In the genomic region with DNA sequence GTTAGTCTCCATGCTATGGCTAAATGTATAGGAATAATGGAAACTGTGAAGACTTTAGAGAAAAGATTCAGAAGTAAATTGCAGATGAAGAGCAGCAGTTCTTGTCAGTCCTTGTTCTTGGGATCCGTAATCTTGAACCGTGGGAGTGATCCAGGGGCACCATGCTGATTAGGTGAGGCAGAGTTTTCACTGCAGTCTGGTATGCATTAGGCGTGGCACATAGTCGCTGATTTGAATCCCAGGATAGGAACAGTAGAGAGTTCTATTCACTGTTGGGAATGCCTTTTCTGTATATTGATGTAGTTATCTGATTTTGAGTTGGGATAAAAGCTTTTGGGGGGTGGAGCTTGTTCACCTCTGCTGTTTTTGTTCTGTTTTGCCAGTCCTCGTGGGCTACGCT, we compare ENCODE assay signal across 30 mouse cellular contexts.
DNase-seq lines count a peak whose midpoint lies in the region; ATAC-seq and TF ChIP-seq lines count a peak whose summit lies in the region.
"Had no signal": no experiment of that assay in that cellular context is flagged by ENCODE, and none has a peak within 500 bp of the region (broad histone marks: within the 10 kb centered on the region; RNA-seq: fewer than 3 reads in every experiment).

No protein-coding gene starts in this region.

- no peak for DNase-seq in lung, embryonic 14.5 days
- no peak for DNase-seq in lung, adult 18-20 months
- DNase-seq in R1 (ENCODE audit: low read depth, low spot score) = peak; percentile 67
- DNase-seq in embryonic facial prominence, embryonic 11.5 days (ENCODE audit: low spot score) = peak; percentile 73
- no peak for DNase-seq in gastrocnemius, adult 8-10 months (ENCODE audit: low spot score in 2 of 2)
- DNase-seq in layer of hippocampus, postnatal 25 days (ENCODE audit: extremely low spot score in 1 of 2, low spot score in 1 of 2) = no peak
- DNase-seq: adrenal gland, postnatal 14 days; cerebellum, adult 11 months; cerebellum, adult 9-10 months; cerebellum, postnatal 36 days; embryo, embryonic 11 days; gastrocnemius, adult 2 months; heart, postnatal 14 days; kidney, adult 8-10 months; kidney, postnatal 10 days; layer of hippocampus, adult 9-11 months; lung, adult 2 months; right cerebral cortex, postnatal 14 days; thymus, postnatal 4 days had no signal

- H3K27ac ChIP-seq in lung, embryonic 14.5 days (ENCODE audit: low read depth) = peak overlapping the region; percentile 39; the same call in 1 of the 2 replicates
- H3K27ac ChIP-seq in embryonic facial prominence, embryonic 11.5 days (replicated peaks; ENCODE audit: low read depth, low read length) = no peak overlapping the region
- H3K27ac ChIP-seq: forebrain, embryonic 10.5 days; hindbrain, embryonic 10.5 days; hindbrain, embryonic 15.5 days; left cerebral cortex, adult 2 months; liver, embryonic 12.5 days; macrophage; midbrain, embryonic 13.5 days had no signal

- no peaks in the 10 kb centered on the region for H3K36me3 ChIP-seq in lung, embryonic 14.5 days (ENCODE audit: insufficient read depth)
- no peaks in the 10 kb centered on the region for H3K36me3 ChIP-seq in embryonic facial prominence, embryonic 11.5 days (replicated peaks; ENCODE audit: control insufficient read depth, insufficient read depth, low read depth, low read length)
- H3K36me3 ChIP-seq: forebrain, embryonic 10.5 days; hindbrain, embryonic 10.5 days; hindbrain, embryonic 15.5 days; liver, embryonic 12.5 days; midbrain, embryonic 13.5 days had no signal

- H3K4me2 ChIP-seq in lung, embryonic 14.5 days = no peak overlapping the region
- H3K4me2 ChIP-seq in embryonic facial prominence, embryonic 11.5 days (ENCODE audit: low read depth, low read length) = no peak overlapping the region
- H3K4me2 ChIP-seq: hindbrain, embryonic 15.5 days; liver, embryonic 12.5 days; midbrain, embryonic 13.5 days had no signal

- TF ChIP-seq CTCF in lung, embryonic 14.5 days (IDR thresholded peaks at IDR 0.05; ENCODE audit: low read depth) = no peak

- no peak for ATAC-seq in lung, embryonic 14.5 days (ENCODE audit: insufficient read depth)
- ATAC-seq in embryonic facial prominence, embryonic 11.5 days (replicated peaks; ENCODE audit: insufficient number of reproducible peaks, low FRiP score, low TSS enrichment, low read depth) = no peak
- no peak for ATAC-seq in monocyte, adult 5-6 weeks (replicated peaks; ENCODE audit: insufficient number of reproducible peaks, low FRiP score, low TSS enrichment, poor library complexity, severe bottlenecking)
- ATAC-seq: CD4-positive, CD25-positive, alpha-beta regulatory T cell, adult 4 months; forebrain, embryonic 16.5 days; inflammation-experienced regulatory T-cells, adult 6 months; liver, embryonic 12.5 days; midbrain, embryonic 13.5 days had no signal

- no peaks in the 10 kb centered on the region for H3K27me3 ChIP-seq in lung, embryonic 14.5 days (ENCODE audit: insufficient read depth, low read length)
- no peaks in the 10 kb centered on the region for H3K27me3 ChIP-seq in embryonic facial prominence, embryonic 11.5 days (ENCODE audit: control insufficient read depth, insufficient read depth, low read length)
- H3K27me3 ChIP-seq: hindbrain, embryonic 15.5 days; liver, embryonic 12.5 days; midbrain, embryonic 13.5 days had no signal

- H3K4me3 ChIP-seq in lung, embryonic 14.5 days (ENCODE audit: low read depth, low read length) = no peak overlapping the region
- no peak overlapping the region for H3K4me3 ChIP-seq in embryonic facial prominence, embryonic 11.5 days (ENCODE audit: low read depth, low read length)
- H3K4me3 ChIP-seq: forebrain, embryonic 10.5 days; gastrocnemius, adult 2 months; hindbrain, embryonic 10.5 days; hindbrain, embryonic 15.5 days; left cerebral cortex, adult 2 months; liver, embryonic 12.5 days; midbrain, embryonic 13.5 days had no signal

- H3K9ac ChIP-seq in lung, embryonic 14.5 days = no peak overlapping the region
- H3K9ac ChIP-seq in embryonic facial prominence, embryonic 11.5 days (replicated peaks; ENCODE audit: low read length) = no peak overlapping the region
- H3K9ac ChIP-seq: hindbrain, embryonic 15.5 days; liver, embryonic 12.5 days; midbrain, embryonic 13.5 days had no signal

- H3K9me3 ChIP-seq in lung, embryonic 14.5 days (ENCODE audit: low read depth, low read length) = no peaks in the 10 kb centered on the region
- H3K9me3 ChIP-seq in embryonic facial prominence, embryonic 11.5 days (replicated peaks; ENCODE audit: control insufficient read depth, low read length) = no peaks in the 10 kb centered on the region
- H3K9me3 ChIP-seq: forebrain, embryonic 10.5 days; hindbrain, embryonic 10.5 days; hindbrain, embryonic 15.5 days; liver, embryonic 12.5 days; midbrain, embryonic 13.5 days had no signal

- peaks cover 5% of the 10 kb centered on the region; the same call in 1 of the 2 replicates for H3K4me1 ChIP-seq in lung, embryonic 14.5 days (ENCODE audit: insufficient read depth)
- H3K4me1 ChIP-seq in embryonic facial prominence, embryonic 11.5 days (ENCODE audit: control insufficient read depth, insufficient read depth, low read length) = no peaks in the 10 kb centered on the region
- H3K4me1 ChIP-seq: liver, embryonic 12.5 days; midbrain, embryonic 13.5 days had no signal

- 58% methylated on average over 6 of the region's 6 CpGs for WGBS in lung, embryonic 14.5 days
- WGBS in embryonic facial prominence, embryonic 11.5 days = 52% methylated on average over 6 of the region's 6 CpGs

Comparison
In these comparisons a context has a peak if more than half of its experiments do, and no peak if none do; other contexts are left out.
1. DNase-seq: peak in R1 (single experiment) and embryonic facial prominence, embryonic 11.5 days (single experiment); none in lung, embryonic 14.5 days (single experiment), lung, adult 18-20 months (0 of 2), gastrocnemius, adult 8-10 months (0 of 2) and layer of hippocampus, postnatal 25 days (0 of 2).